Mouse (Mus musculus): Measurements from ENCODE around the gene Ccdc149. TPM values are rescaled to one million over a fixed set of nuclear protein-coding genes. Genes with fewer than 3 reads are reported as not detected.
A peak's percentile ranks its signal among the peaks of the same experiment; 100 is the strongest.

Gene Ccdc149
- total RNA-seq, 2 experiments from 2014 or later = 6.5 to 7.4 TPM

DNA sequence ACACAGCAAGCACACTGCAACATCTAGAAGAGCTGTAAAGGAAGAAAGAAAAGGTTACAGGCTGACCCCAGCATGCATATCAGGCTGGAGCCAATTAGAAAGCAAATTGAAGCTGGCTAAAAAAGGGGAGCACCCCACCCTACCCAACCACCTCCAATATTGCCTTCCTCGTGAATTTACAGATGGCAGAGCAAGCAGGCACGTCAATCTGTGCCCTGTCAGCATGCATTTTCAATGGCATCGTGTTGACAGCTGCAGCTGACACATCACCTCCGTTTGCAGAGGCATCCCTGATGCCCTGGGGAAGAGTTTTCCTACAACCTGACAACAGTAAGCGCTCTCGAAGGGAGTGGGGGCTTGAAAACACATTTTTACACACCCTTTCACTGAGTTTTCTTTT, 14.2 kb downstream of the Ccdc149 start:
- no peak for DNase-seq
- intact Hi-C loops (cut with DNase I) = no loop called here

DNA sequence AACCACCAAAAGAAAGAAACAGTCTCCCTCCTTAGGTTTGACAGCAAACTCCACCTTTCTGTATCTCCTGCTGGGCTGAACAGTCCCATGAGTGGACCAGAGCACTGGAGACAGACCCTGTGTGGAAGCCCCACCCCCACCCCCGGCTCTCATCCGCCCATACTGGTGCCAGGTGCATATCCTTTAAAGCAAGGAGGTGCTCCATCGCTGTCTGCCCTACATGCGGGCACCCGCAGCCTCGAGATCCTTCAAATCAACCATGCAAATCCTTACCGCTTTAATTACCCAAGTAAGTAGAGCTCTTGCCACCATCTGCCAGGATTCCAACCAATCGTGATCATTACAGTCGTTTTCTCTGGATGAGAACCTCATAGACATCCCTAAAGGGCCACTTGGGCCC, 20.5 kb downstream of the Ccdc149 start:
- DNase-seq = no peak

DNA sequence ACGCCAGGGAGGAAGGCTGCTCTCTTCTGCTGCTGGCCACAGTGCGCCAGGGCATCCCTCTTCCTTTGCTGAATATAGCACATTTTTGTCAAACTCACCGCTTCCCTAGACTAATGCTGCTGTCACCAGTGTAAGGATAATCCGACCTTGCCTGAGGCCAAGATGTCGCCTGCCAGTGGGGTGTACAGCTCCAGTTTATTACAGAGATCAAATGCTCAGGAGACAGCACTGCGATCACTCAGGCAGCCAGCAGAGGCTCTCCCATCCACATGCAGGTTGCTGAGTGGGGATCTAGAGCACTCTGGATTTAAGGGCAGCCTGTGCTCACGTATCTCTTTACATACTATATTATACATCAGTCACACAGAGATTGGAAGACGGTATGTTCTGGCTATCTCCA, 22.1 kb downstream of the Ccdc149 start:
- intact Hi-C loops (cut with DNase I) = no loop called here
- no peak for DNase-seq

More for the DNA sequence above, 20.5 kb downstream of the Ccdc149 start:
- intact Hi-C loops (cut with DNase I) = no loop called here

- no peak for DNase-seq
- intact Hi-C loops (cut with DNase I) = no loop called here
Observed at GRCm38 (mm10) chr5:52440278-52440677, 31.0 kb downstream of the Ccdc149 start.

GRCm38 (mm10) chr5:52438946-52439345, 32.4 kb downstream of the Ccdc149 start:
- DNase-seq = no peak
- intact Hi-C loops (cut with DNase I) = no loop called here

DNA sequence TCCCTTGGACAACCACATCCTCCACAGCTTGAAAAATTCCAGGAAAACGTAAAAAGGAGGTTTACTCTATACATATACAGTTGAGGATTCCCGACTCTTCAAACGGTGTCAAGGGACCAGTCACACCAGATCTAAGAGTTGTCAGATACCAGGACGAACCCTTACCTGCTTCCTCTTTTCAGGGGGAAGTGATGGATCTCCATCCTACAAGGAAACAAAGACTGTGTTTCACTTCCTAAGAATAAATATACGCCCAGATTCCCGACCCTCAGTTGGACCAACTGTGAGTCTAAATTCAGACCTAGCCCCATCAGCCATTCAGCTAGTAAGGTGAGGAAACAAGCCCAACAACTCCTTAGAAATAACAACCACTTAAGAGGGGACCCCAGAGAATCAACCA, 35.8 kb downstream of the Ccdc149 start:
- DNase-seq = no peak
- intact Hi-C loops (cut with DNase I) = no loop called here

DNA sequence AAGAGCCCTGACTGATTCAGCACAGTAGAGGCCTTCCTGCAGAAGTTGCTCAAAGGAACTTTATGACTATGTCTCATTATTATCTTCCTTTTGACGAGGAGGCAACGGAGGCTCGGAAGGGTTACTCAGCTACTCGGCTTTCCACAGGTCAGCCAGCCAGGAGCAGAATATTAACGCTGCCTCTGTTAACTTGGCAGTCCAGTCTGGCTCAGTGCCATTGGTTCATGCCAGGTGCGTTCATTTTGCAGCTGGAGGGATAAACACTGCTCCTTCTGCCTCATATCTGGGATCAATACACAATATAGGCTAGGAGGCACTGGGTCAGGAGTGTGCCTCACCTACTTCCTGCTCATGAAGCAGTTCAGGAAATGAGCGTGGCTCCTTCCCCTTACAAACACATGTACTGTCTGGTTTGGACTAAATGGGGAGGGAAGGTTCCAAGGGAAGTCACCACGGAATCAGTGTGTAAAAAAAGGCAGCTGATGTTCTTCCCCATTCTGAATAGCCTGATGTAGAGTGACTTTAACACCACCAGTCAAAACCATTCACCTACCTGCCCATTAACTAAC, 40.0 kb downstream of the Ccdc149 start:
- DNase-seq = peak in 1 of 2 experiments; percentile 19
- intact Hi-C loops (cut with DNase I) = no loop called here

DNA sequence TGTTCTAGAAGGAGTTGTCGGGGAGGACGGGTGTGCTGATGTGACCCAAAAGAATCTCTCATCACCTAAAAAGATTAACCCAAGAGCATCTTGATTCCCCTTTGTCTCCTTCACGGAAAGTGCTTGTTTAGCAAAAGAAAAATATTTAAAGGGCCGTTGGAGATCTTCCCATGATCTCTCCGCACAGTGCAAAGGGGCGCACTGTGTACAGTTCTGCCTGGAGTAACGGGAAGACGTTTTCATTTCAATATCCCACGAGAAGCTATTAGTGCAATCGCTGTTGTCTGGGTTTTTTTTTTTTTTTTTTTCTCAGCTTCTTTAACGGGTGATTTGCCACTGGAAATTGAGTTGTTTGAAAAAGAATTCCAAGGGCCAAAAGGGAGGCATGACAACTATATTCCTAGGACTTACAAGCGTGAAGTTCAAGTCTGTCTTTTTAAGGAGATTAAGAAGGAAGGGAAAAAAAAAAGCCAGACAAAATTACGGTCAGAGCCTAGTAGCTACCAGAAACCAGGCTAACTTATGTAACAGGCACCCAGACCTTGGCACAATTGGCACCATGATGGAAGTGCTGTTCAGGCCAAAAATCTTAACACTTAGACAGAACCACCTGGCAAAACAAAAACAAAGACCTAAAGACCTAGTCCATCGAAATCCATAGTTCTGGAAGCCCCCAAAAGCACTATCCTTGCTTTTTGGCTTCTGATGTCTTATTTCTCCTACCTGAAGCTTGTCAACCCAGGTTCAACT, 41.4 kb downstream of the Ccdc149 start:
- intact Hi-C loops (cut with DNase I) = no loop called here

DNA sequence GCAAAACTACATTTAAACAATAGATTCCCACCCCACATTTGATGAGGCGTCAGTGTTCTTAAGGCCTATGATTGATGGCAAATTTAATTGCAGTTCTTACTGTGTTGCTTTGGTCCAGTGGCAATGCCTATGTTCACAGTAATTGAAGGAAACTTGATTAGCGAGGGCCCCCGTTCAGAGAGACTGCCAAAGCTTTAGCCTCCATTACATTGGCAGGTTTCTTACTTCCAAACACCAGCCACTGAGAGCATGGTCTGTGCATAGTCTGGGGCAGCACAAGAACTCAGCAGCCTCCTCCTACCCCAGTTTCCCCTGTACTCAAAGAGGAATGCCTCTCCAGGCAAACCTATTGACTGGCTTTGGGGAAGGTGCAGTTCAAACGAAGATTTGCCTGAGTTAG, 42.7 kb downstream of the Ccdc149 start:
- intact Hi-C loops (cut with DNase I) = no loop called here
- DNase-seq = no peak

More for the DNA sequence above, 41.4 kb downstream of the Ccdc149 start:
- DNase-seq = no peak

DNA sequence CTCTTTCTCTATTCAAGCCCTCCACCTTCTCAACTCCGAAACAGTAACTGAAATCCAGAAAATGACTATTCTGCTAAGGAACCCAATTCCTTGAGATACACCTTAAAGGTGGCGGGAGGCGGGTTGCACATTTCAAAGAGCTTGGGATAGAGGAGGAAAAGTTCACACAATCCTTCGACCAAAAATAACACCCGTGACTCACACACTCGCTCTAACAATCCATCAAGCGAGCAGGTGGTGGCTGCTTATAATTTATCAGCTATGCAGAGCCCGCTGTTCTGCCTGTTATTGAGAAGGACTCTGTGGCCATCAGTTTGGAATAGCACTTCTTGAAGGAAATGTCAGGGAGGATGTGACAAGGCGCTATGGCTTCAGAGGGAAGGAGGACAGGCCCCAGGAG, 45.5 kb downstream of the Ccdc149 start:
- no peak for DNase-seq
- intact Hi-C loops (cut with DNase I) = no loop called here

DNA sequence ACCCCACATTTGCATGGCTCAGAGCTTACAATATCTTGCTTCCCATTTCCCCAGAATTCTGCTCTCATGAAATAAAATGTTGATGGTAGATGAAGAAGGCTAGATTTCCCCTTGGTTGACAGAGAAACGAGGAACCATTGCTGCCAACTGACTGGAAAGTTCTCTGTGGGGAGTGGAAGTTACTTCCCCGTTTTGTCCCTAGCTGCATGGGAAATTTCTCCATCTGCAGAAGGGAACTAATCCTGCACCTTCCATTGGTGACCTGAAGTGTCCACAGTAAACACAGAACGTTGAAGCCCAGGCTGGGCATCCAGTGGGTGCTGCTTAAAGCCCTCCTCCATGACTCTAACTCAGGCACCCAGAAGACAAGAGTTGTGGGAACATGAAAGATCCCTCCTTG, 47.4 kb downstream of the Ccdc149 start:
- DNase-seq = no peak
- intact Hi-C loops (cut with DNase I) = no loop called here

DNA sequence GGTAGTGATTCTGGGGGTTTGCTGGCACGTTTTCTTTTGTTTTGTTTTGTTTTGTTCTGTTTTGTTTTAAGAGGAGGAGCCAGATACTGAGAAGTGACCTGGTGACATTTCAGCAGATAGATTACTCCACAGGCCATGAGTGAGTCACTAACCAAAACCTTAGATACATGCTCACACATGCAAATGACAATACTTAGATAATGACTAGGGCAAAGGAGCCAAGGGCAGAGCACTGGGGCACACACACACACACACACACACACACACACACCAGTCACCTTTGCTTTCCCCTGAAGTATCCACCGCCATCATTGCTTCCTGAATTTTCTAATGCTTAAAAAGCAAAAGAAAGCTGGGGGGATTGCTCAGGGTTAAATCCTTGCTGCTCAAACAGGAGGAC, 54.8 kb downstream of the Ccdc149 start:
- no peak for DNase-seq
- intact Hi-C loops (cut with DNase I) = no loop called here

DNA sequence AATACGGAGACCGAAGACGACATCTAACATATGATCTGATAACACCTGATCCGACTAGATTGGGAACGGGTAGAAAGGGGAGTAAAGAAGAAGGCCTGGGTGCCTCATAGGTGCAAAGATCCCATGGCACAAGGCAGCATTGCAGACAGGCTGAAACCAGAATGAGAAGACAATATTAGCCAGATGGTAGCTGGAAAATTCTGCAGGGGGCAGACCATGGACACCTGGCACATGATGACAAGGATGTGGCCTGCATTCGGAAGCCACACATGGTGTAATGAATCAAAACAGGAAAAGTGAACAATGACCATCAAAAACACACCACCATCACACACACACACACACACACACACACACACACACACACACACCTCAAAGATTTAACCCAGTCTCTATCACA, 55.4 kb downstream of the Ccdc149 start:
- no peak for DNase-seq
- intact Hi-C loops (cut with DNase I) = no loop called here

GRCm38 (mm10) chr5:52415193-52415592, 56.1 kb downstream of the Ccdc149 start:
- intact Hi-C loops (cut with DNase I) = no loop called here
- no peak for DNase-seq

DNA sequence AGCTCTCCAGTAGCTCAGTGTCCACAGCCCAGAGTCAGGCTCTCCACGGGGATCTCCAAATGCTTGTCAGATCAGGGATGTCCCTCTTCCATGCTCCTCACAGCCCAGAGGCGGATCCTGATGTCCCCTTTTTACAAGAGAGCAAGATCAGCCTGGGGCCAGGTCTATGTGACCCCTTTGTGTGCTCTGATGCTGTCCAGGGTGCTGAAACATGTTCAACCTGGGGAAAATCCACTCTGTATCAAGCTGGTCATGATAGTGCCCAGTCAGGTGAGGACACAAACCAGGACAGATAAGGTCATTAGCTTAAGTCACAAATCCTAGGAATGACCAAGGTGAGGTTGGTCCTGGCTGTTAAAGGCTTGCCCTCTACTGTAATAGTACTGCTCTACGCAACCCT, 59.8 kb downstream of the Ccdc149 start:
- peak in 1 of 2 experiments; percentile 4 for DNase-seq
- intact Hi-C loops (cut with DNase I) = no loop called here

DNA sequence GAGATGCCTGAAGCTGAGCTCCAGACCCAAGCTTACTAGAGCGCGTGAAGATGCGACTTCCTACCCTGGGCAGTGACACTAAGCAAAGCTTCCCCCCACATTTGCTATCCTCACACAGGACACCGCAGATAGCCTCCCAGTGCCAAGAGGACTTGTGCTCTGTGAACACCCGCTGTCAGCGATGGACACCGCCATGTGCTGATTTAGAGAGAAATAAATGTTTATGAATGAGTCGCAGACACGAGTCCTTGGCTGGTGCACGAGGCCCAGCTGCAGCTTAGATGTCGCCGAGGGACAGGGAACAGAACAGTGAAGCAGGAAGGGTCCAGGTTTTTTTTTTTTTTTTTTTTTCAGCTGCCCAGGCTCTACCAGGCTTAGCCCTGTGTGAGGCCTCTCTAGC, 61.1 kb downstream of the Ccdc149 start:
- intact Hi-C loops (cut with DNase I) = no loop called here
- no peak for DNase-seq

- intact Hi-C loops (cut with DNase I) = no loop called here
- DNase-seq = no peak
Observed at GRCm38 (mm10) chr5:52408668-52409315, 62.5 kb downstream of the Ccdc149 start.

DNA sequence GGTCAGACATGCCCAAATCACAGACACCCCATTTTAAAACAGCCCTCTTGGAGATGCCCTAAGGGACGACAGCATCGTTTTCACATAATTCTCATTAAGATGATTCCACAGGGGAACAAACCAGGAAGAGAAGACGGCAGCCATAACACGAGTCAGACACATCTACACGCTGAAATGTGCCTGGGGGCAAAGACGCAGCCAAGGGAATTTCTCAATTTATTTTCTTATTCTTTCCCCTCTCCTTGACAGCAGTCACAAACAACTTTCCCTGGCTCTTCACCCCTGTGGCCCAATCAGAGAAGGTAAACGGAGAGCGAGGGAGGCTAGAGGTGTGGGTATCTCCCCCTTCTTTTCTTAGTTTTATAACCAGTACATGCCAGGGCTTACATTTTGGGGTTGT, 66.9 kb downstream of the Ccdc149 start:
- no peak for DNase-seq
- intact Hi-C loops (cut with DNase I) = no loop called here

DNA sequence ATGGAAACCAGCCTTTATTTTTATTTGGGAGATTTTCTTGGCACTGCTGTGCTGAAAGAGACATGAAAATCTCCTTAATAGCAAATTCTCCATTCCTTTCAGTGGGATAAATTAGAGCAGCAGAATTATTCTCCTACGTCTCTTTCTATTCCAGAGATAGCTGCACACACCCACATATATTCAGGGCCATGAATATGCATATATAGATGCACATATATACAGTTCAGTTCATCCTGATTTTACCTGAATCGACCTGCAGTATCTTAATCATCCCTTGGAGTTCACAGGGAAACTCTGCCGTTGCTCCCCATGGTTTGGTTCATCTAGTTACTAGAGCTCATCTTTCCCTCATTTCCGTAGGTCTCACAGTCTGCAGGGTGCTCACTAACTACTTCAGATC, 77.6 kb downstream of the Ccdc149 start:
- intact Hi-C loops (cut with DNase I) = no loop called here
- no peak for DNase-seq

GRCm38 (mm10) chr5:52391471-52391870, 79.8 kb downstream of the Ccdc149 start:
- intact Hi-C loops (cut with DNase I) = no loop called here
- no peak for DNase-seq

DNA sequence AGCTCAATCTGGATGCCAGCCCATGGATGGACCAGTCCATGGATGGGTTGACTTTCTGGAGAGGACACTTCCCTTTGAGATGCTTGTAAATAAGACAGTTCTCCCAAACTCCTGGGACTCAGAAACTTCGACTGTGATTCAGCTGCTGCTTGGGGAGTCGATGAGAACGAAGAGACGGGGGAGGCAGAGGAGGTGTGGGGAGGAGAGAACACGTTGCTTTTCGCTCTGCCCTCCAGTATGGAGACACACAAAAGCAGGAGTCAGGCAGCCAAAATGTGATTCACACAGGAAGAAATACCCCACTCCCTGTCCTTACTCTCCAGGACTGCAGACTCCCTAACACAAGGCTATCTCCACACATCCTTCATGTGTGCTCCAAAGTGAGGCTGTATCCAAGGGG, 80.9 kb downstream of the Ccdc149 start:
- no peak for DNase-seq
- intact Hi-C loops (cut with DNase I) = no loop called here

GRCm38 (mm10) chr5:52388092-52388749, 83.1 kb downstream of the Ccdc149 start:
- no peak for DNase-seq
- intact Hi-C loops (cut with DNase I) = no loop called here
